Mouse (Mus musculus) liver, adult 10 weeks (tissue): ENCODE data around the gene Hrasls. TPM values are rescaled to one million over a fixed set of nuclear protein-coding genes. Genes with fewer than 3 reads are reported as not detected.

Source experiments
- polyA plus RNA-seq: library from polyadenylated mRNA; stranded (reverse); fragments of 350-450 nt; fragmentation: Illumina TruSeq; extraction: RNeasy Lipid Tissue Mini Kit (QIAGEN cat#74804); gene quantifications from one replicate; pipeline ENCODE4 v1.2.3, GENCODE M21; 2014; ENCODE audit warnings: low read depth, low replicate concordance

Hrasls gene
- not detected for polyA plus RNA-seq

DNA sequence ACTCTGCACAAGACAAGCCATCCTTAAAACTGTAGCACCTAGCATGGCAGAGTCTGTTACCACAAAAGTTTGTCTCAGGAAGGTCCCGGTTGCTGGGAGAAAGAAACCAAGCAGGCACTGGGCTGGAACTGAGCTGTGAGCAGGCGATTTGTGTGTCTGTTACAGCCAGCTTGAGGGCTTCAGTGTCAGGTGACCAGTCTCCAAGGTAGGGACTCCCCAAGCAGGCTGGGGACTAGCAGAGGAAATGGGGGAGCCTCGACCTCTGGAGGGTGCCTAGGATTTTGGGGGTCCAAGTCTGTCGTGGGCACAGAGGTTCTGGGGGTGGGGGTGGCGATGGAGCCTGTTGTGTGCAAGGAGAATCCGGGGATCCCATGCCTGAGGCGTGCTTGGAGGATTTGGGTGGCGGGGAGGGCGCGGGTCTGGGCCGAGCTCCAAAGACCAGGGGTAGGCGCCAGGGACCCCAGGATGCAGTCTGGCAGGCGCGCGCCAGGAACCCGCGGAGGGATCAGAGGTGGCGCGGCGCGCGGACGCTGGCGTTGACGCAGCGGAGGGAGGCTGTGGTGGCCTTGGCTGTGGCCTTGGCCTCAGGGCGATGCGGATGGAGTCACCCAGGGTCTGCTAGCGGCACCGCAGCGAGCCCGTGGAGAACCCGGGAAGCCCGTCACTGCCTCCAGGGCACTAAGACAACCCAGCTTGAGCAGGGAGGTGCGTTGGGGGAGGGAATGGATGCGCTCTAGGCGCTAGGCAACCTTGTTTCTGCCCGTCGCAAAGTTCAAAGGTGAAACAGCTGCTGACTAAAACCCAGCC, at the start of gene Hrasls:
TSS of gene Hrasls (plus strand) at position 91 of the 807 bp plus-strand sequence.

Other genes with a start within 250 kb of the Hrasls start
- not detected for gene Atp13a5, start 169.0 kb downstream of the Hrasls start, polyA plus RNA-seq